Mouse (Mus musculus): ENCODE results near the gene Sgca.

GRCm38 (mm10) chr11:94996984-94997383, 20.9 kb upstream of the Sgca start:
- no peak for TF ChIP-seq CTCF (conservative IDR thresholded peaks at IDR 0.05; ENCODE audit: low read length)
- no peak for TF ChIP-seq NANOG (IDR thresholded peaks at IDR 0.05; ENCODE audit: borderline replicate concordance, low read length)
